Mouse (Mus musculus) liver, embryonic 14.5 days (tissue): ENCODE measurements at regions not wholly inside any gene's neighbourhood (a gene's known extent, or its start where the extent isn't known, plus 50 kb on each side); places are given as distances from the start of the nearest gene placed in this dataset.

Experiments used
- CTCF ChIP-seq: IDR thresholded peaks from 2 replicates; pipeline ENCODE4 v1.5.1; 2016; ENCODE audit warnings: antibody characterized with exemption, low read depth, control low read depth
- EP300 ChIP-seq: IDR thresholded peaks from 2 replicates; pipeline ENCODE4 v1.6.1; 2016; ENCODE audit warnings: antibody characterized with exemption, low read depth

GRCm38 (mm10) chr5:126525863-126526262 lies 715.7 kb upstream of the Tmem132c start:
- TF ChIP-seq CTCF, result no peak
- TF ChIP-seq EP300, result no peak
